Mouse (Mus musculus) cortical plate, adult 2 months (tissue): ENCODE data around the gene Dbnl. TPM values are rescaled to one million over a fixed set of nuclear protein-coding genes. Genes with fewer than 3 reads are reported as not detected.
"Not testable (repeated sequence)": the region's sequence is repeated elsewhere in the genome, so short reads cannot be mapped to it uniquely, and the experiment has no call there.

Source experiments
- H3K27ac ChIP-seq: fragments of 200-500 bp; 2 replicates; pipeline ENCODE4 v1.5.1; 2012; ENCODE audit warnings: low read length, control low read depth, inconsistent platforms; ENCODE audit not compliant: insufficient read depth
- H3K4me1 ChIP-seq: fragments of 200-500 bp; 2 replicates; pipeline ENCODE4 v1.6.1; 2011; ENCODE audit warnings: low read length; ENCODE audit not compliant: control insufficient read depth, insufficient read depth
- H3K4me3 ChIP-seq: fragments of 200-500 bp; 2 replicates; pipeline ENCODE4 v1.5.1; 2011; ENCODE audit warnings: mild to moderate bottlenecking, low read length, control low read depth; ENCODE audit not compliant: insufficient read depth
- CTCF ChIP-seq: fragments of 200-500 bp; IDR thresholded peaks from 2 replicates; pipeline ENCODE4 v1.5.1; 2011; ENCODE audit warnings: mild to moderate bottlenecking, control low read depth, low read length; ENCODE audit not compliant: insufficient read depth; ENCODE audit errors: extremely low read depth
- POLR2A ChIP-seq: fragments of 200-500 bp; IDR thresholded peaks from 2 replicates; pipeline ENCODE4 v1.6.1; 2011; ENCODE audit warnings: mild to moderate bottlenecking, low read length, control low read depth; ENCODE audit not compliant: insufficient read depth; ENCODE audit errors: extremely low read depth
- polyA plus RNA-seq: library from polyadenylated mRNA; depleted of rRNA; stranded (reverse); fragments of >200 nt; gene quantifications from 2 replicates; pipeline ENCODE4 v1.2.3, GENCODE M21; 2012

Dbnl gene
- polyA plus RNA-seq, 1 experiment, result 78.1 TPM

GRCm38 (mm10) chr11:5804174-5804573 lies 15.9 kb downstream of the Dbnl start:
- TF ChIP-seq POLR2A, result no peak
- TF ChIP-seq CTCF, result no peak
- Histone ChIP-seq H3K4me3 (no peak overlapping the region), H3K27ac (no peak overlapping the region), H3K4me1 (no peaks in the 10 kb centered on the region; the same call in 1 of the 2 replicates)

GRCm38 (mm10) chr11:5805711-5806110 lies 17.4 kb downstream of the Dbnl start:
- no peak for TF ChIP-seq CTCF
- TF ChIP-seq POLR2A, result no peak
- Histone ChIP-seq H3K4me1 (no peaks in the 10 kb centered on the region; the same call in 1 of the 2 replicates), H3K27ac (no peak overlapping the region), H3K4me3 (no peak overlapping the region)

- no peak overlapping the region for H3K4me3 ChIP-seq
- TF ChIP-seq CTCF (no peak), POLR2A (no peak)
- no peaks in the 10 kb centered on the region for H3K4me1 ChIP-seq
- no peak overlapping the region for H3K27ac ChIP-seq
Observed at GRCm38 (mm10) chr11:5807956-5808355, 19.7 kb downstream of the Dbnl start.

GRCm38 (mm10) chr11:5809487-5809886 lies 21.2 kb downstream of the Dbnl start:
- H3K27ac ChIP-seq, H3K4me1 ChIP-seq, H3K4me3 ChIP-seq: not testable (repeated sequence)

- no peaks in the 10 kb centered on the region; the same call in 1 of the 2 replicates for H3K4me1 ChIP-seq
- no peak overlapping the region for H3K4me3 ChIP-seq
- no peak overlapping the region for H3K27ac ChIP-seq
- TF ChIP-seq POLR2A, result no peak
- no peak for TF ChIP-seq CTCF
Observed at GRCm38 (mm10) chr11:5813381-5813780, 25.1 kb downstream of the Dbnl start.

- Histone ChIP-seq H3K27ac (no peak overlapping the region), H3K4me1 (no peaks in the 10 kb centered on the region), H3K4me3 (no peak overlapping the region)
- TF ChIP-seq CTCF (no peak), POLR2A (no peak)
Observed at GRCm38 (mm10) chr11:5819223-5819622, 30.9 kb downstream of the Dbnl start.

- Histone ChIP-seq H3K4me1 (no peaks in the 10 kb centered on the region), H3K27ac (no peak overlapping the region), H3K4me3 (no peak overlapping the region)
- TF ChIP-seq CTCF (no peak), POLR2A (no peak)
Observed at GRCm38 (mm10) chr11:5825432-5825831, 37.1 kb downstream of the Dbnl start.

GRCm38 (mm10) chr11:5827931-5828330 lies 39.6 kb downstream of the Dbnl start:
- TF ChIP-seq CTCF (no peak), POLR2A (no peak)
- Histone ChIP-seq H3K27ac (no peak overlapping the region), H3K4me1 (no peaks in the 10 kb centered on the region), H3K4me3 (no peak overlapping the region)

GRCm38 (mm10) chr11:5828509-5829191 lies 40.4 kb downstream of the Dbnl start:
- TF ChIP-seq CTCF (no peak), POLR2A (no peak)
- no peak overlapping the region for H3K4me3 ChIP-seq

GRCm38 (mm10) chr11:5829327-5829726 lies 41.0 kb downstream of the Dbnl start:
- Histone ChIP-seq H3K4me1 (no peaks in the 10 kb centered on the region), H3K27ac (no peak overlapping the region), H3K4me3 (no peak overlapping the region)
- no peak for TF ChIP-seq CTCF
- no peak for TF ChIP-seq POLR2A

More at GRCm38 (mm10) chr11:5828509-5829191, 40.4 kb downstream of the Dbnl start:
- H3K27ac ChIP-seq, result no peak overlapping the region
- no peaks in the 10 kb centered on the region for H3K4me1 ChIP-seq
